Mouse (Mus musculus) stomach, postnatal 0 days (tissue): ENCODE results near the gene Tmem268.

Experiments used
- CTCF ChIP-seq: IDR thresholded peaks from 2 replicates; pipeline ENCODE4 v1.5.1; 2016; ENCODE audit warnings: antibody characterized with exemption, low read depth, mild to moderate bottlenecking, moderate library complexity
- EP300 ChIP-seq: optimal IDR thresholded peaks from 2 replicates; pipeline ENCODE3; 2016; ENCODE audit warnings: antibody characterized with exemption

DNA sequence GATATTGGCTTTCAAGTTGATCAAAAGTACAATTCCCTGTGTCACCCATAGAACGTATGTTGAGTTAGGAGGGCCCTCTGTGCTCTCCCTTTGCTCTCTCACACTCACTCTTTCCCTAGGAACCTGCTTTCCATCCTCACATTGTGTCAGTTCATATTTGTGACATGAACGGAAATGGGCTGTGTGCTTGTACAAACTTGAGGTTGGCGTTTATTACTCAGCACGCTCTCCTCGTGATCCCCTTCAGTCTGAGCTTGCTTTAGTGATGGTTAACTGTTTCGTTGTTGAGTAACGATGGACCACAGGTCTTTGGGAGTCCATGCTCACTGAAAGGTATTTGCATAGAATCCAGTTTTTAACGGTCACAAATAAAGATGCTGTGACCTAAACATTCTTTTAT is 68.5 kb downstream of the Tmem268 start:
- TF ChIP-seq CTCF (no peak), EP300 (no peak)
